Mouse (Mus musculus): ENCODE results near the gene Ahdc1. TPM values are rescaled to one million over a fixed set of nuclear protein-coding genes. Genes with fewer than 3 reads are reported as not detected.

Gene Ahdc1
- polyA plus RNA-seq, 1 experiment from 2014 or later: 9.0 TPM

Other genes starting within 250 kb of the Ahdc1 start
- 147 and 177 TPM in 2 replicates for gene Rpa2, start 242.9 kb upstream of the Ahdc1 start, polyA plus RNA-seq (2016; fragmentation: Nextera tagmentation; extraction: Ambion mirVana)
- 1.00 and 1.2 TPM in 2 replicates for gene Themis2, start 214.9 kb upstream of the Ahdc1 start, polyA plus RNA-seq (2016; fragmentation: Nextera tagmentation; extraction: Ambion mirVana)
- 81.4 and 84.3 TPM in 2 replicates for gene Ppp1r8, start 168.1 kb upstream of the Ahdc1 start, polyA plus RNA-seq (2016; fragmentation: Nextera tagmentation; extraction: Ambion mirVana)
- gene Stx12, start 126.8 kb upstream of the Ahdc1 start, polyA plus RNA-seq (2016; fragmentation: Nextera tagmentation; extraction: Ambion mirVana): 64.4 and 74.5 TPM in 2 replicates
- gene Fam76a, start 88.7 kb upstream of the Ahdc1 start, polyA plus RNA-seq (2016; fragmentation: Nextera tagmentation; extraction: Ambion mirVana): 32.9 and 33.2 TPM in 2 replicates
- gene Fgr, start 37.2 kb upstream of the Ahdc1 start, polyA plus RNA-seq (2016; fragmentation: Nextera tagmentation; extraction: Ambion mirVana): 0.14 TPM in 1 of 2 replicates, not detected in the other
- 42.1 and 67.1 TPM in 2 replicates for gene Wasf2, start 119.2 kb downstream of the Ahdc1 start, polyA plus RNA-seq (2016; fragmentation: Nextera tagmentation; extraction: Ambion mirVana)
- gene Cd164l2, start 200.9 kb downstream of the Ahdc1 start, polyA plus RNA-seq (2016; fragmentation: Nextera tagmentation; extraction: Ambion mirVana): 1.1 and 2.2 TPM in 2 replicates
- gene Gpr3, start 201.3 kb downstream of the Ahdc1 start, polyA plus RNA-seq (2016; fragmentation: Nextera tagmentation; extraction: Ambion mirVana): 0.32 and 0.35 TPM in 2 replicates
- 1.7 and 1.9 TPM in 2 replicates for gene Map3k6, start 229.6 kb downstream of the Ahdc1 start, polyA plus RNA-seq (2016; fragmentation: Nextera tagmentation; extraction: Ambion mirVana)